Mouse (Mus musculus) common myeloid progenitor, adult 5-6 weeks (primary cell): ENCODE results near the gene Akap11. TPM values are rescaled to one million over a fixed set of nuclear protein-coding genes. Genes with fewer than 3 reads are reported as not detected.
A peak's percentile ranks its signal among the peaks of the same experiment; 100 is the strongest.

ENCODE experiments used
- ATAC-seq: replicated peaks from 2 replicates; pipeline ENCODE4 v1.8.0; 2016; ENCODE audit warnings: low read depth, mild to moderate bottlenecking, moderate TSS enrichment, inconsistent platforms; ENCODE audit not compliant: poor library complexity, severe bottlenecking
- total RNA-seq: library from RNA; stranded (forward); fragments of 200-1000, 187-1606 nt; gene quantifications from 2 replicates; pipeline ENCODE4 v1.2.3, GENCODE M21; 2017

The Akap11 gene
- total RNA-seq, 1 experiment from 2014 or later: 75.0 TPM

DNA sequence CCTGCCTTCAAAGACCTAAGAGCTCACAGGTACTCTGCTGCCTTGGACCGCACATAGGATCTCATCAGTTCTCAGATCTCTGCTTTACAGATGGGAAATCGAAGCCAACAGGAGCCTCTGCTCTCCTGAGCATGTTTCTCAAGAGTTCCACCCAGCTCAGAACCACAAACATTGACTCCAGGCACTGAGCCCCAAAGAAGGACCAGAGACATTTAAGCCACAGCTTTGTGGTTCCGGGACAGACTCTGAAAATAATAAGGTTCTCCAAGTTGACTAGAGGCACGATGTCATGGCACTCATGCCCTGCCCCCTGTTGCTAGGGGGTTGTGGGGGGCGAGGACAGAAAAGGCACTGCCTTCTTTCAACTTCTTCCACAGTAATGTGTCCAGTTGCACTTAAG is 77.9 kb downstream of the Akap11 start:
- peak; percentile 64 for ATAC-seq

DNA sequence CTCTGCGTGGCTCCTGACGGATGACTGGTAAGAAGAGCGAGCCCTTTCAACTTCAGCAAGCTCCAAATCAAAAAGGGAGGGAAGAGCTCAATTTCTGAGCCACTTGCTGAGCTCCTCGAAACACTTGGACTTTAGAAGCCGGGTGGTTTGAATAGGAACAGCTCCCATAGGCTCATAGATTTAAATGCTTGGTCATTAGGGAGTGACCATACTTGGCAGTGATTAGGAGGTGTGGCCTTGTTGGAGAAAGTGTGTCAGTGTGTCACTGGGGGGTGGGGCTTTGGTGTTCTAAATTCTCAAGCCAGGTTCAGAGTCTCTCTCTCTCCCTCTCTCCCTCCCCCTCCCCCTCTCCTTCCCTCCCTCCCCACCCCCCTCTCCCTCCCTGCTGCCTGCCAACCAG is 81.6 kb downstream of the Akap11 start:
- no peak for ATAC-seq

DNA sequence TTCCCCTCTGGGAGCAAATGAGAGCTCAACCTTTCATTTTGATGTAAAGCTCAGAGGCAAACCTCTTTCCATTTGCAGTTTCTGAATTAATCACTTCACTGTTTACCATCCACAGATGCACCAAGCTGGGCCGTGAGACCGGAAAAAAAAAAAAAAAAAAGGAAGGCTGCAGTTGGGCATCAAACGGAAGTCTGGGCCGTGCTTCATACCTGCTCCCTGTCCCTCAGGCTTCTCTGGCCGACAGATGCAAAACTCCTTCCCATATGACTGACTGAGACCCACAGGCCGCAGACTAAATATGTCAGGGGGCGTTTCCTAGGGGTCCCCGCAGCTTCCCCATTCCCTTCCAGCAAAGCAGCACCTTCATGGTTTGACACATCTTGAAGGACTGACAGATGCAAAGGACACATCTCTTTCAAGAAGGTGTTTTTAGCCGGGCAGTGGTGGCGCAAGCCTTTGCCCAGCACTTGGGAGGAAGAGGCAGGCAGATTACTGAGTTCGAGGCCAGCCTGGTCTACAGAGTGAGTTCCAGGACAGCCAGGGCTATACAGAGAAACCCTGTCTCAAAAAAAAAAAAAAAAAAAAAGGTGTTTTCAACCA is 87.7 kb downstream of the Akap11 start:
- ATAC-seq: peak; percentile 74

GRCm38 (mm10) chr14:78448017-78448416 is 88.6 kb downstream of the Akap11 start:
- no peak for ATAC-seq

- ATAC-seq: no peak
These were observed 89.1 kb downstream of the Akap11 start for GRCm38 (mm10) chr14:78447542-78447941.

Other genes with a start within 250 kb of the Akap11 start
- gene Tnfsf11, start 228.8 kb downstream of the Akap11 start, total RNA-seq: 0.23 TPM in 1 of 2 replicates, not detected in the other
- gene Dgkh, start 196.0 kb upstream of the Akap11 start, total RNA-seq: 0.23 and 0.87 TPM in 2 replicates